Mouse (Mus musculus): Measurements from ENCODE around the gene Casp12.

DNA sequence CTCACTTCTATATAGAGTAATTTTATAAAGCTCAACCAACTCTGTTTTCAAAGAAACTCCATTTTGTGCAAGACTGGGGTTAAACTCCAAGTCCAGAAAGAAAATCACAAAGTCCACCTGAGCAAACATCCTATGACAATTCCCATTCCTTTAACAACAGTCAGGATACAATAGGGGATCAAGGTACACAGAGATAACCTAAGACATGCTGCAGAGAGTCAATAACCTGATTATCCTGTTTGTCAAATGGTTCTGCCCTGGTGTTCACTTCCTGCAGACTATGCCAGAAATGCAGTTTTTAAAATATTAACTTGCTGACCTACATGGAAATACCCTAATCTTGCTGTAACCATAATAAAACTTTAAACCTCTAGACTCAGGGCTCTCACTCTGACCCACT is 12.8 kb upstream of the Casp12 start:
- no peak for TF ChIP-seq CTCF (conservative IDR thresholded peaks at IDR 0.05; ENCODE audit: insufficient read depth, insufficient read length, low read depth, low read length)
- no peak for TF ChIP-seq POLR2A (IDR thresholded peaks at IDR 0.05; ENCODE audit: low read depth, low read length)
